Mouse (Mus musculus): Measurements from ENCODE around the gene Cse1l.
A peak's percentile ranks its signal among the peaks of the same experiment; 100 is the strongest.

Gene Cse1l

GRCm38 (mm10) chr2:166905711-166906522, at the start of gene Cse1l:
TSS of gene Cse1l (plus strand) at chr2:166906040.
- peak; percentile 97 for DNase-seq (ENCODE audit: low read depth, low spot score)

- no peak for DNase-seq (ENCODE audit: low read depth, low spot score)
These were observed 49.5 kb upstream of the Cse1l start for GRCm38 (mm10) chr2:166856366-166856765.

GRCm38 (mm10) chr2:166857118-166857517, 48.7 kb upstream of the Cse1l start:
- DNase-seq (ENCODE audit: low read depth, low spot score) = peak; percentile 74

GRCm38 (mm10) chr2:166859214-166859613, 46.6 kb upstream of the Cse1l start:
- no peak for DNase-seq (ENCODE audit: low read depth, low spot score)

GRCm38 (mm10) chr2:166862505-166862904, 43.3 kb upstream of the Cse1l start:
- DNase-seq (ENCODE audit: low read depth, low spot score) = no peak

GRCm38 (mm10) chr2:166865476-166865875, 40.4 kb upstream of the Cse1l start:
- no peak for DNase-seq (ENCODE audit: low read depth, low spot score)

- DNase-seq (ENCODE audit: low read depth, low spot score) = no peak
These were observed 35.5 kb upstream of the Cse1l start for GRCm38 (mm10) chr2:166870271-166870865.

- DNase-seq (ENCODE audit: low read depth, low spot score) = no peak
These were observed 34.9 kb upstream of the Cse1l start for GRCm38 (mm10) chr2:166870899-166871298.

GRCm38 (mm10) chr2:166874675-166875280, 31.1 kb upstream of the Cse1l start:
- no peak for DNase-seq (ENCODE audit: low read depth, low spot score)

GRCm38 (mm10) chr2:166875561-166875960, 30.3 kb upstream of the Cse1l start:
- DNase-seq (ENCODE audit: low read depth, low spot score) = no peak

- DNase-seq (ENCODE audit: low read depth, low spot score) = no peak
These were observed 29.5 kb upstream of the Cse1l start for GRCm38 (mm10) chr2:166876331-166876730.

GRCm38 (mm10) chr2:166885066-166885465, 20.8 kb upstream of the Cse1l start:
- no peak for DNase-seq (ENCODE audit: low read depth, low spot score)

- DNase-seq (ENCODE audit: low read depth, low spot score) = no peak
These were observed 20.2 kb upstream of the Cse1l start for GRCm38 (mm10) chr2:166885619-166886018.

- DNase-seq (ENCODE audit: low read depth, low spot score) = no peak
These were observed 19.6 kb upstream of the Cse1l start for GRCm38 (mm10) chr2:166886231-166886630.

GRCm38 (mm10) chr2:166887816-166888215, 18.0 kb upstream of the Cse1l start:
- DNase-seq (ENCODE audit: low read depth, low spot score) = peak; percentile 53

GRCm38 (mm10) chr2:166891366-166891880, 14.4 kb upstream of the Cse1l start:
- DNase-seq (ENCODE audit: low read depth, low spot score) = peak; percentile 85

GRCm38 (mm10) chr2:166892158-166892680, 13.6 kb upstream of the Cse1l start:
- DNase-seq (ENCODE audit: low read depth, low spot score) = no peak

- no peak for DNase-seq (ENCODE audit: low read depth, low spot score)
These were observed 12.8 kb upstream of the Cse1l start for GRCm38 (mm10) chr2:166893036-166893435.

- no peak for DNase-seq (ENCODE audit: low read depth, low spot score)
These were observed 9.5 kb upstream of the Cse1l start for GRCm38 (mm10) chr2:166896368-166896767.

- DNase-seq (ENCODE audit: low read depth, low spot score) = no peak
These were observed 8.9 kb upstream of the Cse1l start for GRCm38 (mm10) chr2:166896974-166897373.

- peak; percentile 37 for DNase-seq (ENCODE audit: low read depth, low spot score)
These were observed 6.7 kb upstream of the Cse1l start for GRCm38 (mm10) chr2:166899161-166899560.

GRCm38 (mm10) chr2:166899746-166900145, 6.1 kb upstream of the Cse1l start:
- peak; percentile 64 for DNase-seq (ENCODE audit: low read depth, low spot score)
